Mouse (Mus musculus) limb, embryonic 14.5 days (tissue): Measurements from ENCODE around the gene Prkag2. TPM values are rescaled to one million over a fixed set of nuclear protein-coding genes. Genes with fewer than 3 reads are reported as not detected.
"Not testable (repeated sequence)": the region's sequence is repeated elsewhere in the genome, so short reads cannot be mapped to it uniquely, and the experiment has no call there.

Source experiments
- ATAC-seq: fragments of 200-750 bp; cut with Nextera tagmentation; 2 replicates; pipeline ENCODE4 v1.8.0; 2017; ENCODE audit warnings: low read depth, moderate number of reproducible peaks, moderate TSS enrichment; ENCODE audit not compliant: low FRiP score
- DNase-seq: peaks from one replicate; pipeline ENCODE4 v3.0.0-alpha.2; 2015; ENCODE audit warnings: low spot score
- H3K27ac ChIP-seq: fragments of 300-500 bp; sonication (generic); replicated peaks from 2 replicates; pipeline ENCODE4 v1.5.1; 2014; ENCODE audit warnings: low read depth, mild to moderate bottlenecking, low read length, moderate library complexity, mixed read lengths
- H3K27me3 ChIP-seq: fragments of 300-500 bp; sonication (generic); 2 replicates; pipeline ENCODE4 v1.6.1; 2014; ENCODE audit warnings: low read length, mixed read lengths; ENCODE audit not compliant: control insufficient read depth, insufficient read depth
- H3K36me3 ChIP-seq: fragments of 300-500 bp; sonication (generic); 2 replicates; pipeline ENCODE4 v1.6.1; 2014; ENCODE audit warnings: mild to moderate bottlenecking, low read length, moderate library complexity, mixed read lengths; ENCODE audit not compliant: control insufficient read depth, insufficient read depth
- H3K4me1 ChIP-seq: fragments of 300-500 bp; sonication (generic); 2 replicates; pipeline ENCODE4 v1.6.1; 2014; ENCODE audit warnings: antibody characterized with exemption, low read length, mixed read lengths; ENCODE audit not compliant: control insufficient read depth, insufficient read depth
- H3K4me2 ChIP-seq: fragments of 300-500 bp; sonication (generic); replicated peaks from 2 replicates; pipeline ENCODE4 v1.6.1; 2014; ENCODE audit warnings: low read depth, mild to moderate bottlenecking, low read length, moderate library complexity; ENCODE audit not compliant: severe bottlenecking
- H3K4me3 ChIP-seq: fragments of 300-500 bp; sonication (generic); replicated peaks from 2 replicates; pipeline ENCODE4 v1.5.1; 2014; ENCODE audit warnings: low read length
- H3K9ac ChIP-seq: fragments of 300-500 bp; sonication (generic); 2 replicates; pipeline ENCODE4 v1.6.1; 2014; ENCODE audit warnings: mild to moderate bottlenecking, low read depth, low read length, moderate library complexity; ENCODE audit not compliant: severe bottlenecking
- H3K9me3 ChIP-seq: fragments of 300-500 bp; sonication (generic); 2 replicates; pipeline ENCODE4 v1.6.1; 2016; ENCODE audit warnings: low read length; ENCODE audit not compliant: control insufficient read depth
- POLR2A ChIP-seq: fragments of 200-500 bp; IDR thresholded peaks from 2 replicates; pipeline ENCODE4 v1.8.0; 2012; ENCODE audit warnings: inconsistent platforms, mild to moderate bottlenecking, moderate library complexity, borderline replicate concordance; ENCODE audit not compliant: insufficient read depth, insufficient read length; ENCODE audit errors: extremely low read depth
- WGBS: fragments of 180-500 bp; shearing (Covaris S2); extraction: QIAGEN DNeasy Blood & Tissue Kit; methylation state at CpG from one replicate; pipeline ENCODE4 v1.1.7; 2014; 5-methylcytosine and 5-hydroxymethylcytosine counted together
- polyA plus RNA-seq, 2 experiments: library from polyadenylated mRNA; depleted of rRNA in 1 of 2; stranded (reverse) in 1 of 2; unstranded in 1 of 2; fragments of >200 nt; fragmentation: Nextera tagmentation in 1 of 2; extraction: Ambion mirVana in 1 of 2; gene quantifications; 2 replicates each; pipeline versions ENCODE4 v1.2.1 to v1.2.3; 2012 to 2014

Prkag2 gene
- polyA plus RNA-seq, 2 experiments = 21.3 to 32.6 TPM

DNA sequence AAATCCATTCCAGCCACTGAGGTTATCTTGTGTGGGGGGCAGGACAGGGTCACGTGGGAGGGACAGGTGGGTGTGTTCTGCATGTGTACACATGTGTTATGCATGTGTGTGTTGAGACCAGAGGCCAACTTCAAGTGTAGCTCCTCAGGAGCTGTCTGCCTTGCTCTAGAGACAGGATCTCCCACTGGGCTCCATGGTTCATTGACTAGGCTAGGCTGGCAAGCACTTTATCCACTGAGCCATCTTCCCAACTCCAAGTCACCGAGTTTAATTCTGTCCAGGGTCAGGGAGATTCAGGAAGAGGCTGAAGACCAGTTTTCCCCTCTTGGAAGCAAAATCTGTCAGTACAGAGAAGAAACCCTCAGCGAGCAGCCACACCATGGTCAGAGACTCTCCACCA is 19.4 kb downstream of the Prkag2 start:
- 82% methylated on average over 3 of the region's 3 CpGs for WGBS
- peaks cover 3% of the 10 kb centered on the region; the same call in 1 of the 2 replicates for H3K4me1 ChIP-seq
- ATAC-seq (no peak), DNase-seq (no peak)
- no peak overlapping the region for H3K9ac ChIP-seq
- H3K27ac ChIP-seq = no peak overlapping the region
- no peaks in the 10 kb centered on the region for H3K9me3 ChIP-seq
- no peak for TF ChIP-seq POLR2A
- H3K27me3 ChIP-seq = no peaks in the 10 kb centered on the region
- no peaks in the 10 kb centered on the region for H3K36me3 ChIP-seq
- no peak overlapping the region for H3K4me2 ChIP-seq
- no peak overlapping the region for H3K4me3 ChIP-seq

DNA sequence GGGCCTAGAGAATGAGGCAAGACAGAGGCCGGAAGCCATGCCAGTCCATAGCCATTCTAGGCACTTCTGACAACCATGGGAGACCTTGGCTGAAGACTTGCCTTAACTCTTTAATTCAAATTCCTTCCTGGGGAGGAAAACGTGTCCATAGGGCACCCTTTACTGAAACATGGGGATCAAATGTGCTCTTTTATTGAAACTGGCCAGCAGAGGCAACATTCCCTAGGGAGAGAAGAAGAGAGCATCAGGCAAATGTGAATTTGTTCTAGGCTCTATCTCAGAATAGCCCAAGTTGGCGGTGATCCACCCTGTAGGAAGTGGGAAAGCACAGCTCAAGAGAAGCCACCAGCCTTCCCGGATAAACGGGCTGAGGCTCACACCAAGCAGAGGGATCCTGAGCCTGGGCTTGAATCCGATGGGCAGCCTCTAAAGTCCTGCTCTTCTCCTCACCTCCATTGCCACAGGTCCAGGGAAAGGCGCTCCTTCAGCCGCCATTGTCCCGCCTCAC is 19.9 kb downstream of the Prkag2 start:
- Histone ChIP-seq H3K4me2 (no peak overlapping the region), H3K9ac (no peak overlapping the region), H3K4me3 (no peak overlapping the region), H3K4me1 (0 out of 2 replicates have a peak, but pooled peaks cover 2% of the 10 kb centered on the region), H3K36me3 (no peaks in the 10 kb centered on the region), H3K9me3 (no peaks in the 10 kb centered on the region), H3K27ac (no peak overlapping the region), H3K27me3 (no peaks in the 10 kb centered on the region)
- no peak for ATAC-seq
- DNase-seq = no peak
- WGBS = 91% methylated on average over 9 of the region's 9 CpGs
- TF ChIP-seq POLR2A = no peak

DNA sequence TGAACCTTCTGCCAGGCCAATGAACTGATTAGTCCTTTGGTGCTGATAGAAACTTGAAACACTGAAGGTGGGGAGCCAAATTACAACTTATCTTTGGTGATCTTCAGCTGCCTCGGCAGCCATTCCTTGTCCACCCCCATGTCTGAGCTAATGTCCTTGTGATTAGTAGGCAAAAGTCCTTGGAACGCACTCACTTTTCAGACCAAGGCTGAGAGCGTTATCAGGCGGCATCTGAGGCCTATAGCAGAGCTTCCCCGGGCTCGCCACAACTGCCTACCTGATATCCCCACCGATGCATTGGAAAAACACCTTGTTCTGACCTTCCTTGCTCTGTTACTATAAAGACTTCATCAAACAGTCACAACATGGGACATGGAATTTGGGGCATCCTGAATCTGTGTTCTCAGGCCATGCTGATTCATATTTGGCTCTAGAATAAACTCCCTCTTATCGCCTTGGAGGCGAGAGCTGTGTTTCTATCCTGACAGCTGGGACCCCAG is 20.6 kb downstream of the Prkag2 start:
- DNase-seq (no peak), ATAC-seq (no peak)
- Histone ChIP-seq H3K27ac (no peak overlapping the region), H3K9ac (no peak overlapping the region), H3K4me1 (0 out of 2 replicates have a peak, but pooled peaks cover 2% of the 10 kb centered on the region), H3K4me2 (no peak overlapping the region), H3K9me3 (no peaks in the 10 kb centered on the region), H3K36me3 (no peaks in the 10 kb centered on the region), H3K4me3 (no peak overlapping the region), H3K27me3 (no peaks in the 10 kb centered on the region)
- no peak for TF ChIP-seq POLR2A
- 87% methylated on average over 9 of the region's 9 CpGs for WGBS

DNA sequence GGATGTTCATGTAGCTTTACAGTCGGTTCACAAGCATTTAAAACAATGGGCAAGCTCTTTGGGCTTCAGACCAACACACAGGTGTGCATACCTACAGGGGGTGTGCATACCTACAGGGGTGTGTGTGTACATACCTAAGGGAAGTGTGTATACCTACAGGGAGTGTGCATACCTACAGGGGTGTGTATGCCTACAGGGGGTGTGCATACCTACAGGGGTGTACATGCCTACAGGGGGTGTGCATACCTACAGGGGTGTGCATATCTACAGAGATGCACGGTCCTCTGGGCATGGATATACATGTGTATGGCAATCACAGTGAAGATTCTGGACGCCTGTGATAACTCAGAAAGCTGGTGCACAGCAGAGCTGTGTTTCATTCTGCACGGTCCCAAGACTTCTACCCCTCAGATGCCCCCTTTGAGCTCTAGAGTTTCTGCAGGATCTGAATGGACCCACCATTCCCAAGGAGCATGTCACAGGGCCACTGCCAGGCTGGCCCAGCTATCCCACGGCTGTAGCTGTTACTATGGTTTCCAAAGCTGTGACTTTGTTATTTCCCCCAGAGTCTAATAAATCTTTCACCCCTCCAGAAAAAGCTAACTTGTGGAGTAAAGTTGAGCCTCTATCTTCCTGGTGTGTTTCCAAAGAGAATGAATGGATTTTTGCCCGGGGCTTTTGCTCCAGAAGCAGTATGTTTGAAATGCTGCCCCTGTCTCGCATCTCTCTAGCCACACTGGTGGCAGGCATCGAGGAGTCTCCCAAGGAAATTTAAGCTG is 22.4 kb downstream of the Prkag2 start:
- H3K27ac ChIP-seq = no peak overlapping the region
- no peak overlapping the region for H3K4me3 ChIP-seq
- no peak for TF ChIP-seq POLR2A
- no peak overlapping the region for H3K9ac ChIP-seq
- ATAC-seq (no peak), DNase-seq (no peak)
- H3K36me3 ChIP-seq = no peaks in the 10 kb centered on the region
- H3K4me1 ChIP-seq = 0 out of 2 replicates have a peak, but pooled peaks cover 2% of the 10 kb centered on the region
- no peak overlapping the region for H3K4me2 ChIP-seq
- 57% methylated on average over 8 of the region's 8 CpGs for WGBS
- H3K27me3 ChIP-seq = no peaks in the 10 kb centered on the region
- H3K9me3 ChIP-seq = no peaks in the 10 kb centered on the region

DNA sequence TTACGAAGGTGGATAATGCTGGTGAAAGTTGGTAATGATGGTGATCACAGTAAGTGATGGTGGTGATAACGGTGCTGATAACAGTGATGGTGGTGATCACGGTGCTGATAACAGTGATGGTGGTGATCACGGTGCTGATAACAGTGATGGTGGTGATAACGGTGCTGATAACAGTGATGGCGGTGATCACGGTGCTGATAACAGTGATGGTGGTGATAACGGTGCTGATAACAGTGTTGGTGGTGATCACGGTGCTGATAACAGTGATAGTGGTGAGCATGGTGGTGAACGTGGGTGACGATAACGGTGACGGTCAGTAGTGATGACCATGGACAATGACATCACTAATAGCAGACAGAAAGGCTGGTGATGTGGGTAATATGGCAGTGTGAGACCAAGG is 23.2 kb downstream of the Prkag2 start:
- not testable (repeated sequence) for ATAC-seq, H3K27ac ChIP-seq, H3K9ac ChIP-seq, DNase-seq, H3K9me3 ChIP-seq, H3K27me3 ChIP-seq, H3K4me3 ChIP-seq, H3K4me1 ChIP-seq, H3K36me3 ChIP-seq, H3K4me2 ChIP-seq
- WGBS = 95% methylated on average over 13 of the region's 13 CpGs
